Mouse (Mus musculus): ENCODE results near the gene Osbpl6. TPM values are rescaled to one million over a fixed set of nuclear protein-coding genes. Genes with fewer than 3 reads are reported as not detected.

Osbpl6 gene
- total and polyA plus RNA-seq, 3 experiments: 0.04 TPM; not detected in 2

GRCm38 (mm10) chr2:76602256-76602655 lies 195.9 kb downstream of the Osbpl6 start:
- no peaks in the 10 kb centered on the region for H3K27me3 ChIP-seq (ENCODE audit: control insufficient read depth in 1 of 2, insufficient read depth in 2 of 2, low read length in 2 of 2)
- no peaks in the 10 kb centered on the region for H3K9me3 ChIP-seq (replicated peaks; ENCODE audit: insufficient read depth, low read length)
- TF ChIP-seq MYB (IDR thresholded peaks at IDR 0.05; ENCODE audit: low read depth, low read length) (no peak), POLR2AphosphoS2 (IDR thresholded peaks at IDR 0.05; ENCODE audit: low read length) (no peak), ZC3H11A (IDR thresholded peaks at IDR 0.05; ENCODE audit: low read depth, low read length) (no peak), ZMIZ1 (IDR thresholded peaks at IDR 0.05; ENCODE audit: low read depth, low read length) (no peak), E2F4 (IDR thresholded peaks at IDR 0.05; ENCODE audit: borderline replicate concordance, low read depth, low read length) (no peak)
- no peak overlapping the region for H3K4me3 ChIP-seq (ENCODE audit: control insufficient read depth in 1 of 2, insufficient read depth in 1 of 2, low read depth in 2 of 2, low read length in 2 of 2)
- no peaks in the 10 kb centered on the region for H3K4me1 ChIP-seq (ENCODE audit: control insufficient read depth in 1 of 2, insufficient read depth in 2 of 2, low read length in 2 of 2)
- H3K9ac ChIP-seq (ENCODE audit: control insufficient read depth, low read depth, low read length, poor library complexity, severe bottlenecking): no peak overlapping the region
- H3K79me2 ChIP-seq (ENCODE audit: control insufficient read depth, insufficient read depth, low read length, poor library complexity): no peaks in the 10 kb centered on the region
- H3K36me3 ChIP-seq (ENCODE audit: control insufficient read depth in 1 of 2, insufficient read depth in 2 of 2, low read length in 2 of 2): no peaks in the 10 kb centered on the region
- DNase-seq (ENCODE audit: low read depth, low spot score): no peak
- H3K27ac ChIP-seq (ENCODE audit: control insufficient read depth, low read depth, low read length): no peak overlapping the region

- no peak for TF ChIP-seq USF2 (IDR thresholded peaks at IDR 0.05; ENCODE audit: borderline replicate concordance in 1 of 2, insufficient read depth in 1 of 2, low read depth in 1 of 2, low read length in 2 of 2)
- Histone ChIP-seq H3K4me1 (ENCODE audit: control insufficient read depth in 1 of 2, insufficient read depth in 2 of 2, low read length in 2 of 2) (peaks cover 0 to 6% of the 10 kb centered on the region in 2 experiments; a peak in 2 of 4 replicates), H3K9me3 (replicated peaks; ENCODE audit: insufficient read depth, low read length) (no peaks in the 10 kb centered on the region), H3K27ac (ENCODE audit: control insufficient read depth, low read depth, low read length) (no peak overlapping the region), H3K27me3 (ENCODE audit: control insufficient read depth in 1 of 2, insufficient read depth in 2 of 2, low read length in 2 of 2) (no peaks in the 10 kb centered on the region), H3K4me3 (ENCODE audit: control insufficient read depth in 1 of 2, insufficient read depth in 1 of 2, low read depth in 2 of 2, low read length in 2 of 2) (no peak overlapping the region), H3K36me3 (ENCODE audit: control insufficient read depth in 1 of 2, insufficient read depth in 2 of 2, low read length in 2 of 2) (peaks cover 0 to 6% of the 10 kb centered on the region in 2 experiments; a peak in 2 of 4 replicates), H3K9ac (ENCODE audit: control insufficient read depth, low read depth, low read length, poor library complexity, severe bottlenecking) (no peak overlapping the region), H3K79me2 (ENCODE audit: control insufficient read depth, insufficient read depth, low read length, poor library complexity) (no peaks in the 10 kb centered on the region)
- no peak for DNase-seq (ENCODE audit: low read depth, low spot score)
These were observed 200.4 kb downstream of the Osbpl6 start for GRCm38 (mm10) chr2:76606704-76607103.

GRCm38 (mm10) chr2:76610326-76611104 lies 204.2 kb downstream of the Osbpl6 start:
- Histone ChIP-seq H3K27ac (ENCODE audit: control insufficient read depth, low read depth, low read length) (no peak overlapping the region), H3K36me3 (ENCODE audit: control insufficient read depth in 1 of 2, insufficient read depth in 2 of 2, low read length in 2 of 2) (peaks cover 0 to 6% of the 10 kb centered on the region in 2 experiments; a peak in 2 of 4 replicates), H3K27me3 (ENCODE audit: control insufficient read depth in 1 of 2, insufficient read depth in 2 of 2, low read length in 2 of 2) (no peaks in the 10 kb centered on the region), H3K4me1 (ENCODE audit: control insufficient read depth in 1 of 2, insufficient read depth in 2 of 2, low read length in 2 of 2) (peaks cover 0 to 6% of the 10 kb centered on the region in 2 experiments; a peak in 2 of 4 replicates), H3K79me2 (ENCODE audit: control insufficient read depth, insufficient read depth, low read length, poor library complexity) (no peaks in the 10 kb centered on the region), H3K4me3 (ENCODE audit: control insufficient read depth in 1 of 2, insufficient read depth in 1 of 2, low read depth in 2 of 2, low read length in 2 of 2) (0 out of 4 replicates have a peak overlapping the region, but pooled peaks of 1 of the 2 experiments have one; percentile 16), H3K9me3 (replicated peaks; ENCODE audit: insufficient read depth, low read length) (no peaks in the 10 kb centered on the region), H3K9ac (ENCODE audit: control insufficient read depth, low read depth, low read length, poor library complexity, severe bottlenecking) (no peak overlapping the region)
- TF ChIP-seq NRF1 (IDR thresholded peaks at IDR 0.05; ENCODE audit: insufficient read depth, low read depth, low read length, poor library complexity, severe bottlenecking) (no peak), ZNF384 (IDR thresholded peaks at IDR 0.05; ENCODE audit: low read depth, low read length) (no peak), GATA1 (IDR thresholded peaks at IDR 0.05; ENCODE audit: low read depth, low read length) (peak; percentile 77), TAL1 (IDR thresholded peaks at IDR 0.05; ENCODE audit: low read length) (peak; percentile 42), BHLHE40 (IDR thresholded peaks at IDR 0.05; ENCODE audit: borderline replicate concordance, low read depth, low read length) (peak; percentile 87), MAX (IDR thresholded peaks at IDR 0.05; ENCODE audit: low read length) (0 out of 2 replicates have a peak, but pooled peaks have one; percentile 21), EP300 (IDR thresholded peaks at IDR 0.05; ENCODE audit: low read depth in 1 of 2, low read length in 2 of 2) (peak; percentile 69 to 84), RCOR1 (IDR thresholded peaks at IDR 0.05; ENCODE audit: low read depth, low read length) (peak; percentile 58), ETS1 (IDR thresholded peaks at IDR 0.05; ENCODE audit: low read depth, low read length) (peak; percentile 83)
- peak; percentile 83 for DNase-seq (ENCODE audit: low read depth, low spot score)

Data from MEL (cell line).